Mouse (Mus musculus) layer of hippocampus, postnatal 25 days (tissue): Measurements from ENCODE around the gene Fermt3. TPM values are rescaled to one million over a fixed set of nuclear protein-coding genes. Genes with fewer than 3 reads are reported as not detected.

Experiments
- DNase-seq, 2 experiments: peaks; one replicate each; pipeline ENCODE4 v3.0.0; 2022; ENCODE audit warnings: mixed read lengths in 2 of 2, low spot score in 1 of 2; ENCODE audit errors: extremely low spot score in 1 of 2
- total RNA-seq, 2 experiments: library from RNA; stranded (reverse); gene quantifications; 2 replicates each; pipeline ENCODE4 v1.2.3; 2021

Gene Fermt3
- total RNA-seq, 2 experiments from 2014 or later, result 4.3 to 4.6 TPM

DNA sequence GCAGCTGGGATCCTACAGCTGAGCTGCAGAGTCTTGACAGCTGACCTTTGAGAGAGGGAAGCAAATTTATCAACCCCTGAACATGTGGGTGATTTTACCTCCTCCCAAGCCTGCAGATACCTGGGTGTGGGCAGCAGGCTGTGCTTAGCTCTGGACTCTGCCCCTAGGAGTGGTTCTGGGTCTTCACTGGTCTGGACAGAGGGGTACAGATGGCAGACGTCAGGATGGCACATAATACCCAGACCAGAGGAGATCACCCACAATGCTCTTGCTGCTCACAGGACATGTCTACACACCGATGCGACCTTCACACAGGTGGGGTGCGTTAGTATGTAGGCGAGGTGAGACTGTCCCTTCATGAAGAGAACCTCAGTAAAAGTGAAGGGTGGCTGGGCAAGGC lies 69.7 kb downstream of the Fermt3 start:
- DNase-seq, result no peak

Other genes with a start within 250 kb of the Fermt3 start
- gene Rps6ka4, start 178.8 kb downstream of the Fermt3 start, total RNA-seq, result 10 to 100 TPM; 32.0 to 34.7 TPM
- gene Ccdc88b, start 161.3 kb downstream of the Fermt3 start, total RNA-seq, result 10 to 100 TPM in 1 of 2 experiments, 1 to 10 TPM in 1; 7.5 to 11.9 TPM
- 10 to 100 TPM; 40.7 to 43.9 TPM for gene Trmt112, start 109.8 kb downstream of the Fermt3 start, total RNA-seq
- gene Prdx5, start 109.4 kb downstream of the Fermt3 start, total RNA-seq, result 100 to 1,000 TPM; 384 to 436 TPM
- 10 to 100 TPM; 56.2 to 57.7 TPM for gene Esrra, start 97.7 kb downstream of the Fermt3 start, total RNA-seq
- gene Catsperz, start 94.1 kb downstream of the Fermt3 start, total RNA-seq, result 10 to 100 TPM; 11.0 to 12.1 TPM
- gene Kcnk4, start 85.0 kb downstream of the Fermt3 start, total RNA-seq, result 10 to 100 TPM; 18.4 to 20.2 TPM
- 10 to 100 TPM; 42.7 to 44.5 TPM for gene Bad, start 77.6 kb downstream of the Fermt3 start, total RNA-seq
- 100 to 1,000 TPM; 103 to 106 TPM for gene Gpr137, start 77.0 kb downstream of the Fermt3 start, total RNA-seq
- gene Ppp1r14b, start 44.5 kb downstream of the Fermt3 start, total RNA-seq, result 10 to 100 TPM; 63.3 to 69.8 TPM
- gene Plcb3, start 43.0 kb downstream of the Fermt3 start, total RNA-seq, result 10 to 100 TPM; 14.8 to 16.0 TPM
- 10 to 100 TPM; 88.6 to 93.9 TPM for gene Fkbp2, start 39.0 kb downstream of the Fermt3 start, total RNA-seq
- gene Vegfb, start 31.8 kb downstream of the Fermt3 start, total RNA-seq, result 10 to 100 TPM; 83.2 to 85.2 TPM
- gene Dnajc4, start 26.9 kb downstream of the Fermt3 start, total RNA-seq, result 10 to 100 TPM; 21.9 to 23.5 TPM
- gene Nudt22, start 23.4 kb downstream of the Fermt3 start, total RNA-seq, result 10 to 100 TPM; 13.5 to 14.9 TPM
- gene Trpt1, start 23.3 kb downstream of the Fermt3 start, total RNA-seq, result 10 to 100 TPM; 16.1 to 18.8 TPM
- gene Stip1, start 20.5 kb upstream of the Fermt3 start, total RNA-seq, result 100 to 1,000 TPM; 169 to 202 TPM
- 10 to 100 TPM; 16.4 to 22.0 TPM for gene Macrod1, start 37.3 kb upstream of the Fermt3 start, total RNA-seq
- gene Flrt1, start 86.3 kb upstream of the Fermt3 start, total RNA-seq, result 10 to 100 TPM; 18.3 to 21.2 TPM
- gene Otub1, start 186.8 kb upstream of the Fermt3 start, total RNA-seq, result 100 to 1,000 TPM; 291 to 300 TPM
- gene Cox8a, start 198.1 kb upstream of the Fermt3 start, total RNA-seq, result 1,000 to 10,000 TPM; 1,060 to 1,153 TPM
- gene Naa40, start 221.7 kb upstream of the Fermt3 start, total RNA-seq, result 10 to 100 TPM; 24.6 to 34.6 TPM
- 10 to 100 TPM; 17.4 to 20.0 TPM for gene Rcor2, start 247.9 kb upstream of the Fermt3 start, total RNA-seq